Mouse (Mus musculus) midbrain, embryonic 12.5 days (tissue): Measurements from ENCODE around the gene Tmem259. TPM values are rescaled to one million over a fixed set of nuclear protein-coding genes. Genes with fewer than 3 reads are reported as not detected.

ENCODE experiments used
- ATAC-seq: fragments of 200-750 bp; cut with Nextera tagmentation; 2 replicates; pipeline ENCODE4 v1.8.0; 2017; ENCODE audit warnings: low read depth, moderate TSS enrichment, moderate library complexity; ENCODE audit not compliant: low FRiP score
- H3K27ac ChIP-seq: fragments of 300-500 bp; sonication (generic); replicated peaks from 2 replicates; pipeline ENCODE4 v1.5.1; 2016; ENCODE audit warnings: mild to moderate bottlenecking
- H3K27me3 ChIP-seq: fragments of 300-500 bp; sonication (generic); 2 replicates; pipeline ENCODE4 v1.6.1; 2016; ENCODE audit warnings: mild to moderate bottlenecking
- H3K36me3 ChIP-seq: fragments of 300-500 bp; sonication (generic); 2 replicates; pipeline ENCODE4 v1.6.1; 2016
- H3K4me1 ChIP-seq: fragments of 300-500 bp; sonication (generic); 2 replicates; pipeline ENCODE4 v1.6.1; 2016
- H3K4me2 ChIP-seq: fragments of 300-500 bp; sonication (generic); replicated peaks from 2 replicates; pipeline ENCODE4 v1.6.1; 2016; ENCODE audit warnings: mild to moderate bottlenecking, moderate library complexity
- H3K4me3 ChIP-seq: fragments of 300-500 bp; sonication (generic); 2 replicates; pipeline ENCODE4 v1.5.1; 2016; ENCODE audit warnings: mild to moderate bottlenecking
- H3K9ac ChIP-seq: fragments of 300-500 bp; sonication (generic); replicated peaks from 2 replicates; pipeline ENCODE4 v1.6.1; 2016; ENCODE audit warnings: mild to moderate bottlenecking, moderate library complexity
- H3K9me3 ChIP-seq: fragments of 300-500 bp; sonication (generic); 2 replicates; pipeline ENCODE4 v1.6.1; 2016; ENCODE audit warnings: mild to moderate bottlenecking
- WGBS: fragments of 180-500 bp; shearing (Covaris S2); methylation state at CpG from one replicate; pipeline ENCODE4 v1.1.7; 2016; 5-methylcytosine and 5-hydroxymethylcytosine counted together
- polyA plus RNA-seq: library from polyadenylated mRNA; unstranded; fragments of >200 nt; fragmentation: Nextera tagmentation; extraction: Ambion mirVana; gene quantifications from 2 replicates; pipeline ENCODE4 v1.2.1, GENCODE M21; 2016

Gene Tmem259
- polyA plus RNA-seq, 1 experiment from 2014 or later = 20.9 TPM

GRCm38 (mm10) chr10:79994397-79995115 lies 10.4 kb upstream of the Tmem259 start:
- 92% methylated on average over 16 of the region's 16 CpGs for WGBS
- Histone ChIP-seq H3K4me2 (no peak overlapping the region), H3K4me3 (no peak overlapping the region), H3K27ac (no peak overlapping the region), H3K4me1 (peaks cover 17% of the 10 kb centered on the region), H3K9ac (no peak overlapping the region; the same call in 1 of the 2 replicates), H3K36me3 (no peaks in the 10 kb centered on the region), H3K9me3 (0 out of 2 replicates have a peak, but pooled peaks cover 4% of the 10 kb centered on the region), H3K27me3 (peaks cover 32% of the 10 kb centered on the region)
- ATAC-seq = no peak

- H3K4me2 ChIP-seq = no peak overlapping the region
- H3K4me1 ChIP-seq = peaks cover 17% of the 10 kb centered on the region; the same call in 1 of the 2 replicates
- H3K4me3 ChIP-seq = no peak overlapping the region
- 85% methylated on average over 6 of the region's 6 CpGs for WGBS
- H3K27ac ChIP-seq = no peak overlapping the region
- no peak overlapping the region for H3K9ac ChIP-seq
- no peaks in the 10 kb centered on the region for H3K36me3 ChIP-seq
- no peak for ATAC-seq
- peaks cover 46% of the 10 kb centered on the region for H3K27me3 ChIP-seq
- 0 out of 2 replicates have a peak, but pooled peaks cover 4% of the 10 kb centered on the region for H3K9me3 ChIP-seq
These were observed 7.4 kb upstream of the Tmem259 start for GRCm38 (mm10) chr10:79991548-79991947.

GRCm38 (mm10) chr10:79991099-79991498 lies 7.0 kb upstream of the Tmem259 start:
- ATAC-seq = no peak
- Histone ChIP-seq H3K4me2 (no peak overlapping the region), H3K4me1 (peaks cover 19% of the 10 kb centered on the region), H3K27me3 (peaks cover 48% of the 10 kb centered on the region), H3K9ac (no peak overlapping the region), H3K9me3 (0 out of 2 replicates have a peak, but pooled peaks cover 4% of the 10 kb centered on the region), H3K27ac (no peak overlapping the region), H3K36me3 (no peaks in the 10 kb centered on the region), H3K4me3 (no peak overlapping the region)
- 59% methylated on average over 12 of the region's 12 CpGs for WGBS

GRCm38 (mm10) chr10:79989870-79990269 lies 5.7 kb upstream of the Tmem259 start:
- ATAC-seq = no peak
- Histone ChIP-seq H3K36me3 (no peaks in the 10 kb centered on the region), H3K27ac (no peak overlapping the region), H3K4me1 (peaks cover 25% of the 10 kb centered on the region), H3K27me3 (peaks cover 48% of the 10 kb centered on the region), H3K9me3 (0 out of 2 replicates have a peak, but pooled peaks cover 4% of the 10 kb centered on the region), H3K4me3 (peak overlapping the region; percentile 22; the same call in 1 of the 2 replicates), H3K9ac (no peak overlapping the region), H3K4me2 (peak overlapping the region; percentile 54)
- WGBS = 18% methylated on average over 15 of the region's 15 CpGs

- Histone ChIP-seq H3K4me2 (peak overlapping the region; percentile 54), H3K36me3 (no peaks in the 10 kb centered on the region), H3K27ac (no peak overlapping the region), H3K9me3 (0 out of 2 replicates have a peak, but pooled peaks cover 4% of the 10 kb centered on the region), H3K4me1 (peaks cover 25% of the 10 kb centered on the region), H3K4me3 (peak overlapping the region; percentile 47), H3K27me3 (peaks cover 48% of the 10 kb centered on the region), H3K9ac (0 out of 2 replicates have a peak overlapping the region, but pooled peaks have one; percentile 11)
- no peak for ATAC-seq
- 26% methylated on average over 8 of the region's 8 CpGs for WGBS
These were observed 5.2 kb upstream of the Tmem259 start for GRCm38 (mm10) chr10:79989272-79989786.

- H3K36me3 ChIP-seq = no peaks in the 10 kb centered on the region
- peak within 1 kb of the TSS; percentile 54 for H3K4me2 ChIP-seq
- peak within 1 kb of the TSS; percentile 47 for H3K4me3 ChIP-seq
- peaks cover 48% of the 10 kb centered on the region for H3K27me3 ChIP-seq
- WGBS = 1% methylated on average over 59 of the region's 59 CpGs
- peaks cover 26% of the 10 kb centered on the region for H3K4me1 ChIP-seq
- H3K9ac ChIP-seq = peak within 1 kb of the TSS; percentile 50
- no peak for ATAC-seq
- 0 out of 2 replicates have a peak within 1 kb of the TSS, but pooled peaks have one; percentile 20 for H3K27ac ChIP-seq
- H3K9me3 ChIP-seq = 0 out of 2 replicates have a peak, but pooled peaks cover 4% of the 10 kb centered on the region
These were observed 4.6 kb upstream of the Tmem259 start, which contains the start of gene Cnn2 for GRCm38 (mm10) chr10:79988506-79989271. Gene Cnn2 (plus strand): TSS chr10:79988584.

GRCm38 (mm10) chr10:79987771-79988505 lies 3.8 kb upstream of the Tmem259 start:
- Histone ChIP-seq H3K9ac (peak overlapping the region; percentile 50), H3K27me3 (peaks cover 48% of the 10 kb centered on the region), H3K4me3 (peak overlapping the region; percentile 47), H3K36me3 (no peaks in the 10 kb centered on the region), H3K4me2 (peak overlapping the region; percentile 54), H3K9me3 (0 out of 2 replicates have a peak, but pooled peaks cover 4% of the 10 kb centered on the region), H3K27ac (0 out of 2 replicates have a peak overlapping the region, but pooled peaks have one; percentile 20), H3K4me1 (peaks cover 33% of the 10 kb centered on the region)
- ATAC-seq = no peak
- WGBS = 12% methylated on average over 27 of the region's 27 CpGs

GRCm38 (mm10) chr10:79986963-79987362 lies 2.8 kb upstream of the Tmem259 start:
- peak overlapping the region; percentile 7; the same call in 1 of the 2 replicates for H3K4me2 ChIP-seq
- peaks cover 48% of the 10 kb centered on the region for H3K27me3 ChIP-seq
- H3K9me3 ChIP-seq = 0 out of 2 replicates have a peak, but pooled peaks cover 4% of the 10 kb centered on the region
- H3K4me1 ChIP-seq = peaks cover 41% of the 10 kb centered on the region
- H3K27ac ChIP-seq = no peak overlapping the region
- no peaks in the 10 kb centered on the region for H3K36me3 ChIP-seq
- no peak for ATAC-seq
- WGBS = 6% methylated on average over 11 of the region's 11 CpGs
- peak overlapping the region; percentile 1; the same call in 1 of the 2 replicates for H3K4me3 ChIP-seq
- peak overlapping the region; percentile 8 for H3K9ac ChIP-seq

- H3K36me3 ChIP-seq = 0 out of 2 replicates have a peak, but pooled peaks cover 1% of the 10 kb centered on the region
- H3K4me2 ChIP-seq = peak overlapping the region; percentile 89
- peaks cover 48% of the 10 kb centered on the region for H3K27me3 ChIP-seq
- H3K4me1 ChIP-seq = peaks cover 44% of the 10 kb centered on the region
- peak overlapping the region; percentile 92 for H3K27ac ChIP-seq
- H3K4me3 ChIP-seq = peak overlapping the region; percentile 79
- no peaks in the 10 kb centered on the region for H3K9me3 ChIP-seq
- ATAC-seq = no peak
- H3K9ac ChIP-seq = peak overlapping the region; percentile 68; the same call in 1 of the 2 replicates
- WGBS = 48% methylated on average over 6 of the region's 6 CpGs
These were observed 2.2 kb upstream of the Tmem259 start for GRCm38 (mm10) chr10:79986232-79986878.

GRCm38 (mm10) chr10:79985334-79986231 lies 1.5 kb upstream of the Tmem259 start:
- peak overlapping the region; percentile 89 for H3K4me2 ChIP-seq
- peak overlapping the region; percentile 92 for H3K27ac ChIP-seq
- no peaks in the 10 kb centered on the region for H3K9me3 ChIP-seq
- peaks cover 48% of the 10 kb centered on the region for H3K4me1 ChIP-seq
- H3K9ac ChIP-seq = peak overlapping the region; percentile 68
- H3K4me3 ChIP-seq = peak overlapping the region; percentile 79
- H3K27me3 ChIP-seq = peaks cover 41% of the 10 kb centered on the region
- WGBS = 3% methylated on average over 35 of the region's 35 CpGs
- 0 out of 2 replicates have a peak, but pooled peaks cover 7% of the 10 kb centered on the region for H3K36me3 ChIP-seq
- no peak for ATAC-seq
